Mouse (Mus musculus): Measurements from ENCODE around the gene Mn1. TPM values are rescaled to one million over a fixed set of nuclear protein-coding genes. Genes with fewer than 3 reads are reported as not detected.

The Mn1 gene
- polyA plus RNA-seq, 1 experiment = 14.8 TPM

DNA sequence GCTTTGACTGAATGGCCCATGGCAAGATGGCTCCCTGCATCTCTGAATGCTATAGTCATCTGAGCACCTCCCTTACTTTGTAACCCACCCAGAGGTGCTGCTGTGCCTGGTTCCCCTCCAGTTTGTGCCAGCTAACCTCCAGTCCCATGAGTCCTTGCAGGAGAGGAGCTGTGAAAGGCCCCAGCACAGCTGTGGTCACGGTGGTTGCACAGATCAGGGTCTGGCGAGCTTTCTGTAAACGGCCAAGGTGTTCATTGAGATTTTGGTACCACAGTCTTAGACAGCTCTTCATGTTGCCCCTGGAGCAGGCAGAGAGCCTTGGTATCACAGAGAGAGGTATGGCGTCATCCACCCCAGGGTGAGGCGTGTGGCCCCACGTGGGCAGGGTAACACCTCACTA lies 25.7 kb upstream of the Mn1 start:
- Histone ChIP-seq H3K27ac (ENCODE audit: insufficient read depth, low read length) (no peak overlapping the region), H3K4me3 (ENCODE audit: insufficient read depth, low read length) (no peak overlapping the region), H3K4me1 (ENCODE audit: control insufficient read depth, insufficient read depth, low read length) (0 out of 2 replicates have a peak, but pooled peaks cover 2% of the 10 kb centered on the region)
- no peak for TF ChIP-seq CTCF (IDR thresholded peaks at IDR 0.05; ENCODE audit: extremely low read depth, insufficient read depth, low read length)
- no peak for TF ChIP-seq POLR2A (IDR thresholded peaks at IDR 0.05; ENCODE audit: extremely low read depth, insufficient read depth, low read length)

DNA sequence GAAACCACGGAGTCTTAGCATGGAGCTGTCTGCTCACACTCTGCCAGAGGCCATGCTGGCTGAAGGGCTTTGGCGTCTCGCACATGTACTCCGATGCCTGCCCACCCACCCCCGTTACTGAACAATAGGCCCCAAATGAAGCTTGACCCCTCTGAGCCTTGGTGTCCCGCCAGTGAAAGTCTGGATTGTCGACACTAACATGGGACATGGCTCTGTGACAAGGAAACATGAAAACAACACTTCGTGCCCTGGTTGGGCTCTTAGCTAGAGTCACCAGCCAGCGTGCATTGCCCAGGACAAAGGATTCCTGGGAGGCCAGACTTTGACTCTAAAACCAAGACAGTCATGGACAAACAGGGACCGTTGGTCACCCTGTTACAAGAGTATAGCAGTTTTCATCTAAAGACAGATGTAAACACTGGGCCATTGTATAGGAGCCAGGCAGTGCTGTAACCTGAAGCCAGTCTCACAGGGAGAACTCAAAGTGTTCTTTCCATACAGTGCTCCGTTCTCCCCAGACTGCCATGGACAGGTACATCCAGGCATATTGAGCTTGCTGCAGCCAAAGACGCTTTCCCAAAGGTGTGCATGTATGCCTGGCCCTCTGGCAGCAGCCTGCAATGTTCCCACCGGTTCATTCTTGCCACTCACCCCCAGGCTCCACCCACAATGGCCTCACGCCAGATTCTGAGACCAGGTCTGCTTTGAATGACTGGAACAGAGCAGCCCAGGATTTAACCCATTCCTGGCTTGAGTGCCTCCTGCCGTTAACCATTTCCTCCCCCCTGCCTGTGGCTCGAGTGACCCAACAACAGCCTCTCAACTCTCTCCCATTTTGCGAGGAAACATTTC lies 23.6 kb upstream of the Mn1 start:
- Histone ChIP-seq H3K27ac (ENCODE audit: insufficient read depth, low read length) (no peak overlapping the region), H3K4me3 (ENCODE audit: insufficient read depth, low read length) (no peak overlapping the region), H3K4me1 (ENCODE audit: control insufficient read depth, insufficient read depth, low read length) (0 out of 2 replicates have a peak, but pooled peaks cover 2% of the 10 kb centered on the region)
- TF ChIP-seq POLR2A (IDR thresholded peaks at IDR 0.05; ENCODE audit: extremely low read depth, insufficient read depth, low read length) = no peak
- TF ChIP-seq CTCF (IDR thresholded peaks at IDR 0.05; ENCODE audit: extremely low read depth, insufficient read depth, low read length) = no peak

DNA sequence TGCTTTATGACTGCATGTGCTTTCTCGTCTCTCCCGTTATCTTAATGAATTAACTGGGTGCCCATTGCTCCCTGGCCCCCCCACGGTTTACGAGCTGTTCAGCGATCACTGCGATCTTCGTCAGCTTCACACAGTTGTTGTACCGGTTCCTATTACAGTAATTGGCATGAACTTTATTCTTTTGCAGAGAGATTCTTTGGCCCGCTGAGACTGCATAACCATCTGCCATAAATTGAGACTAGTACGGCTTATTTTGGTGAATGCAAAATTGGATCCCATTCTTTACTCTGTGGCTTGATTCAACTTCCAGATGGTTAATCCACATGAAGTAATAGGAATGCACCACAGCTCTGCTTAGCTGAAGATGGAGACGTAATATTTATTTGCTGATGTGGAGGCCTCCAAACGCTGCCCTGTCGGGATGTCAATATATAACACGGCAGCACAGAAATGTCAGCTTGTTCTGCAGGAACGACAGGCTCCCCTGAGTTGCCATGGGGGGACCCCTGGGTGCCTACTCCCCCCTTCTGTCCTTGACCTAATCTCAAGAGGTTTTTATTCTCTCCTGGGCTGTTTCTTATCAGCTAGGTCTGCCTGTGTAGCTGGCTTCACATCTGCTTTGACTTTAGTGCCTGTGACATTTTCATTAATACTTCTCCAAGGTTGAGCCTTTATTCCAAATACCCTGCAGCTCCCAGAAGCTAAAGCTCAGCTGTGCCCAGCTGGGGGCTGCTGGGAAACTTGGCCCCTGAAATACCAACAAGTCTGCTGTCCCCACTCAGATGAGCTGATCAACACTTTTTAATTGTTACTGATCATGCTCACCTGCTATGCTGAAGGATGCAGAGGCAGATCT lies 22.7 kb upstream of the Mn1 start:
- Histone ChIP-seq H3K27ac (ENCODE audit: insufficient read depth, low read length) (no peak overlapping the region), H3K4me1 (ENCODE audit: control insufficient read depth, insufficient read depth, low read length) (0 out of 2 replicates have a peak, but pooled peaks cover 2% of the 10 kb centered on the region), H3K4me3 (ENCODE audit: insufficient read depth, low read length) (no peak overlapping the region)
- TF ChIP-seq CTCF (IDR thresholded peaks at IDR 0.05; ENCODE audit: extremely low read depth, insufficient read depth, low read length) = no peak
- no peak for TF ChIP-seq POLR2A (IDR thresholded peaks at IDR 0.05; ENCODE audit: extremely low read depth, insufficient read depth, low read length)

DNA sequence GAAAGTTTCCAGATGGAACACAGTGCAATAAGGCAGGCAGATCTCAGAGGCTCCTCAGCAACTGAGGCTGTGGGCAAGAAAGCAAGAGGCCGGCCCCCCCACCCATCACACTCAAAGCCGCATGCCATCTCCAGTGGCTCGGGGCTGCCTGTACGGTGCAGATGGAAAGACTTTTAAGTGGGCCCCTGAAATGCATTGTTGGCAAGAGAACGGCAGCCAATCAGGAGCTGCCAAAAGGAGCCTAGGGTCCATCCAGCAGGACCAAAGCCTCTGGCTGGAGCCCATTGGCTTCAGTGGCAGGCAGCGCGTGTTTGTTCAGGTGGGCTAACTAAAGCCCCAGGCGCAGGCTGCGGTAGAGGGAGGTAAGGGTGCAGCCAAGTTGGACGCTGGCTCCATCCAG lies 21.4 kb upstream of the Mn1 start:
- H3K4me1 ChIP-seq (ENCODE audit: control insufficient read depth, insufficient read depth, low read length) = 0 out of 2 replicates have a peak, but pooled peaks cover 2% of the 10 kb centered on the region
- no peak overlapping the region for H3K27ac ChIP-seq (ENCODE audit: insufficient read depth, low read length)
- H3K4me3 ChIP-seq (ENCODE audit: insufficient read depth, low read length) = no peak overlapping the region
- TF ChIP-seq CTCF (IDR thresholded peaks at IDR 0.05; ENCODE audit: extremely low read depth, insufficient read depth, low read length) = no peak
- TF ChIP-seq POLR2A (IDR thresholded peaks at IDR 0.05; ENCODE audit: extremely low read depth, insufficient read depth, low read length) = no peak

DNA sequence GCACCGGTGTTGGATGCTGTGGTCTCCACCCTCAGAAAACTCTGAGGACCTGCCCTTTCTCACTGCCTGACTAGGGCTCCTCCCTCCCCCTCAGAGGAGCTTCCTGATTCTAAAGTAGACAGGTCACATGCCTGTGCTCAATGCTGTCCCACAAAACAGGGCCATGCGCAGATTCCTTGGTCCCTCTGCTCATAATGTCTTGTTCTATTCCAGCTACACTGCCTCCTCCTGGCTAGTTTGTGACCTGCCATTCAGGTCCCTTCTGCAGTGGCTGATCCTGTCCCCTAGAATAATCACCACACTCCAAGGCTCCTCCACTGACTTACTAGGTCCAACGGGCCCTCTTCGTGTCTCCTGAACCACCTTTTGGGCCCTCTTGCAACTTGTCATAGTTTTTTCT lies 21.0 kb upstream of the Mn1 start:
- Histone ChIP-seq H3K4me1 (ENCODE audit: control insufficient read depth, insufficient read depth, low read length) (0 out of 2 replicates have a peak, but pooled peaks cover 2% of the 10 kb centered on the region), H3K4me3 (ENCODE audit: insufficient read depth, low read length) (no peak overlapping the region), H3K27ac (ENCODE audit: insufficient read depth, low read length) (no peak overlapping the region)
- no peak for TF ChIP-seq POLR2A (IDR thresholded peaks at IDR 0.05; ENCODE audit: extremely low read depth, insufficient read depth, low read length)
- TF ChIP-seq CTCF (IDR thresholded peaks at IDR 0.05; ENCODE audit: extremely low read depth, insufficient read depth, low read length) = no peak

DNA sequence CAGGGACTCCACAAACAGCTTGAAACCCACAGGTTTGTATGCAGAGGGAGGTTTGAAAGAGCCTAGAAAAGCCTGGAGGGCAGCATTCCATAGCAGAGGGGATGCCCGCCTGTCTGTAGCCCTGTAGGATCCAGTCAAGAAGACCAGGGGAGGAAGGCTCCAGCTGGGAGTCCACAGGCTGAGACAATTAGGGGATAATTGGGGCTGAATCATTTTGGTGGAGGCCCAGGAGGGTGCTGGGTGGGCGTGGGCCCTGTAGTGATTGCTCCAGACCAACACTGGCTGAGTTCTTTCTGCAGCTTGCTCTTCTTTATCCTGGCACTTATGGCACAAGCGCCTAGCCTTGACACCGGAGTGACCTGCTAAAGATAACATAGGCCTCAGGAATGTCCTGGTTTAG lies 18.7 kb upstream of the Mn1 start:
- no peak overlapping the region for H3K4me3 ChIP-seq (ENCODE audit: insufficient read depth, low read length)
- no peak overlapping the region for H3K27ac ChIP-seq (ENCODE audit: insufficient read depth, low read length)
- no peak for TF ChIP-seq CTCF (IDR thresholded peaks at IDR 0.05; ENCODE audit: extremely low read depth, insufficient read depth, low read length)
- TF ChIP-seq POLR2A (IDR thresholded peaks at IDR 0.05; ENCODE audit: extremely low read depth, insufficient read depth, low read length) = no peak
- H3K4me1 ChIP-seq (ENCODE audit: control insufficient read depth, insufficient read depth, low read length) = 0 out of 2 replicates have a peak, but pooled peaks cover 2% of the 10 kb centered on the region

DNA sequence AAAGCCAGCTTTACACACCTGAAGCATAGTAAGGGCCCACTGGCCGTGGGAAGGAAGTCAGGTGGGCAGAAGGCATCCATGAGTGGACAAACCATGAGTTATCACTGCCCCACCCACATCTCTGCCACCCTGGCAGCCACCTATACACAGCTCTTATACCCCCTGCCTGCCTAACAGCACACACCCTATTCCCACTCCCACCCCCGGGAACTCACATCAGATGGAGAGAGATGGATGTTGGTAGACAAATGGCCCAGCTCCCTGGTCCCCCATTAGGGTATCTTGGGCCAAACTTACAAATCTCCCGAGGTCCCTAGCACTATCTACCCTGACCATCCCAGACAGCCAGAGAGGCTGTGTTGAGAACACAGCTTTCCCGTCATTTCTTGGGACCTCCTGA lies 17.9 kb upstream of the Mn1 start:
- Histone ChIP-seq H3K4me1 (ENCODE audit: control insufficient read depth, insufficient read depth, low read length) (no peaks in the 10 kb centered on the region), H3K4me3 (ENCODE audit: insufficient read depth, low read length) (no peak overlapping the region), H3K27ac (ENCODE audit: insufficient read depth, low read length) (no peak overlapping the region)
- TF ChIP-seq CTCF (IDR thresholded peaks at IDR 0.05; ENCODE audit: extremely low read depth, insufficient read depth, low read length) (no peak), POLR2A (IDR thresholded peaks at IDR 0.05; ENCODE audit: extremely low read depth, insufficient read depth, low read length) (no peak)

DNA sequence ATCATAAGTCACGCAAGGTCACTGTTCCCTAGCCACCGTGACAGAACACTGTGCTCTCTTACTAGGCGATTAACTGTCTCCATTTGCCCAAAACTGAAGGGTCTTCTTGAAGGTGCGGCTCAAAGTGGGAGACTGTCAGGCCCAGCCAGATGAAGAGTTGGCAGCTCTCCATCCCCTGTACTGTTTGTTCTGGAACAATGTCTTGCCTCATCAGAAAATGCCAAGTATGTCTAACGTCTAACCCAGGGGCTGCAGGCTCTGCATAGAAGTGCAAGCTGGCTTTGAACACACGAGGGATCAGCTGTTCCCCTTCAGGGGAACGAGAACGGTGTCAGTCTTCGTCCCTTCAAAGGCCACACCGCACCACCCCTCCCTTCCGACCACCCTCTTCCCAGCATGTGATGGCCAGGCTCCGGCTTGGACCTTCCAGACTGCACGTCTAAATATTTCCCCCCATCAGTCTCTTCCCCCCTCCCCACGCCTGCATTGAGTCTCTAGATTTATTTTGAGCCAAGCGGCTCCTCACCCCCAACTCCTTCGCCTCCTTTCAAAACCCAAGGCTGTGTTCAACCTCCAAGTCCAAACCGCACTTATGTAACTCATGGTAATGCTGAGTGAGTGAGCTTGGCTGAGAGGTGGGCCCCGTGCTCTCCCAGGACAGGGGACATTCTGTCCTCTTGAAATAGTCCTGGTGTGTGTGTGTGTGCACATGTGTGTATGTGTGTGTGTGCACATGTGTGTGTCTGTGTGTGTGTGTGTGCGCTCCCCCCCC lies 15.1 kb upstream of the Mn1 start:
- no peak for TF ChIP-seq CTCF (IDR thresholded peaks at IDR 0.05; ENCODE audit: extremely low read depth, insufficient read depth, low read length)
- TF ChIP-seq POLR2A (IDR thresholded peaks at IDR 0.05; ENCODE audit: extremely low read depth, insufficient read depth, low read length) = no peak
- H3K27ac ChIP-seq (ENCODE audit: insufficient read depth, low read length) = no peak overlapping the region
- H3K4me3 ChIP-seq (ENCODE audit: insufficient read depth, low read length) = no peak overlapping the region
- no peaks in the 10 kb centered on the region for H3K4me1 ChIP-seq (ENCODE audit: control insufficient read depth, insufficient read depth, low read length)

DNA sequence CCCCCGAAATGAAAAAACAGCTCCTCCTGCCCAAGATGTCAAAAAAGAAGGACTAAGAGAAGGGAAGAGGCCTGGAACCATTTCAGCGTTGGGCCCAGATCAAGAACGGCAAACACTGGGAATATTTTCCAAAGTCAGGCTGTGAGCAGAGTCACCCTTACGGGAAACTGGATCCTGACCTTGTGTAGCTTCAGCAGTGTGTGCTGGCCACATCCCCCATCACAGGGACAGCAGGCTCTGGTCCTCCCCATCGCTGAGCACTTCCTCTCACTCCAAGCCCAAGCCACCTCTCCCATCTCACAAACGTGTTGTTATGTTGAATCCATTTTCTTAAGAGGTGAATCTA lies 14.5 kb upstream of the Mn1 start:
- Histone ChIP-seq H3K27ac (ENCODE audit: insufficient read depth, low read length) (no peak overlapping the region), H3K4me3 (ENCODE audit: insufficient read depth, low read length) (no peak overlapping the region), H3K4me1 (ENCODE audit: control insufficient read depth, insufficient read depth, low read length) (no peaks in the 10 kb centered on the region)
- no peak for TF ChIP-seq POLR2A (IDR thresholded peaks at IDR 0.05; ENCODE audit: extremely low read depth, insufficient read depth, low read length)
- no peak for TF ChIP-seq CTCF (IDR thresholded peaks at IDR 0.05; ENCODE audit: extremely low read depth, insufficient read depth, low read length)

All from cortical plate, adult 2 months (tissue).